Mouse (Mus musculus) cerebellum, adult 11-12 months (tissue): ENCODE measurements around the gene Plcd3.

Experiments used
- DNase-seq: peaks from one replicate; pipeline ENCODE4 v3.0.0; 2022

Gene Plcd3

DNA sequence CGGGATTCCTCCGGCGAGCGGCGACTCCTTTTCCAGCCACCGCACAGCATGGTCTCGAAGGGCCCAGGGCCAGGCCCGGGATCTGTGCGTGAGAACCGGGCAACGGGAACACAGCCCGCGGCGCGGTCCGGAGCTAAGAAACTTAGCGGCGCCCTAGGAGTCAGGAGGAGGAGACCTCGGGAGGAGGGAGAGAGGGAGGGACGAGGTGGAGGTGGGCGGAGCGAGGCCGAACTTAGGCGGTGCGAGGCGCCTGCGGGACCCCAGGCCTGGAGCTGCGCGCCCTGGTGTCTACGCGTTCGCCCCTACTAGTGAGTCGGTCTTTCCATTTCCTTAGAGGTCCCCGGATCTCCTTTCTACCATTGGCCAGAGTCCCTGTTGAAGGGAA is at the start of gene Plcd3, which contains the start of gene Acbd4:
Gene Plcd3 (minus strand): TSS at position 178 of the 385 bp plus-strand sequence.
Gene Acbd4 (plus strand): TSS at position 202 of the 385 bp plus-strand sequence.
- peak; percentile 85 for DNase-seq

DNA sequence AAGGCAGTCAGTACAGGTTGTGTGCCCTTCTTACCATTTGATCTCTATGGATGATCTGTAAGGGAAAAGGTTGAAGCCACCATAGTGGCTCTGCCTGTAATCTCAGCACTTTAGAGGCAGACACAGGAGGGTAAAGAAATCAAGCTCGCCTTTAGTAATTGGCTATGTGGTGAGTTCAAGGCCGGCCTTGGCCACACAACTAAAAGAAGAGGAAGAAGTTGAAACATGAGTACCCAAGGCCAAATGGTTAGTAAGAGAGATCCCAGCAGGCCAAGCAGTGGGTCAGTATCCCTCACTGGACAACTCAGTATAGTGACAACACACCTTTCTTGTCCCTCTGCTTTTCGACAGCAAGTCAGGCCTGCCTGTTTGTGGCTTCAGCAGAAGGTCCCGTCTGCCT is 48.3 kb upstream of the Plcd3 start:
- DNase-seq: no peak

DNA sequence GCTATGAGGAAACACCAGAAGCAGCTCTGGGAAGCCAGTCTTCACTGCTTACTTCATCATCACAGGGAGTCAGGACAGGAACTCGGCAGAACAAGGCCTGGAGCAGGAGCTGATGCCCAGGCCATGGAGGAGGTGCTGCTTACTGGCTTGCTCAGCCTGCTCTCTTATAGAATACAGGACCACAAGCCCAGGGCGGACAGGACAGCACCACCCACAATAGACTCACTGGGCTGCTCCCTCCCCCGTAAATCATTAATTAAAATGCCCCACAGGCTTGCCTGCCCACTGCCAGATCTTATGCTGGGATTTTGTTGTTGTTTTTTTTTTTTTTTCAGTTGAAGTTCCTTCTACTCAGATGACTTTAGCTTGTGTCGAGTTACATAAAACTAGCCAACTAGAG is 46.3 kb upstream of the Plcd3 start:
- DNase-seq: no peak

DNA sequence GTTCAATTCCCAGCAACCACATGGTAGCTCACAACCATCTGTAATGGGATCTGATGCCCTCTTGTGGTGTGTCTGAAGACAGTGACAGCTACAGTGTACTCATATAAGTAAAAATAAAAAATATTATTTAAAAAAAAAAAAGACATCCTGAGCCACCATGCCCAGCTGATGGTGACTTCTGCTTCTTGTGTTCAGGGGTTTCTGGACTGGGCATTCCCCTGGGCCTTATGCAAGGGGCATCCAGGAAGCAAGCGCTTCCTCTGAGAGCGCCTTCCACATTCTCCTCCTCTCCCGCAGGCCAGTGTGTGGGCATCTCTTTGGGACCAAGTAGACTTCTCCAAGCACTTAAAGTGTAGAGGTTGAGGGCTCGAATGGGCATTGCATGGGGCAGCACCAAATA is 44.9 kb upstream of the Plcd3 start:
- no peak for DNase-seq

DNA sequence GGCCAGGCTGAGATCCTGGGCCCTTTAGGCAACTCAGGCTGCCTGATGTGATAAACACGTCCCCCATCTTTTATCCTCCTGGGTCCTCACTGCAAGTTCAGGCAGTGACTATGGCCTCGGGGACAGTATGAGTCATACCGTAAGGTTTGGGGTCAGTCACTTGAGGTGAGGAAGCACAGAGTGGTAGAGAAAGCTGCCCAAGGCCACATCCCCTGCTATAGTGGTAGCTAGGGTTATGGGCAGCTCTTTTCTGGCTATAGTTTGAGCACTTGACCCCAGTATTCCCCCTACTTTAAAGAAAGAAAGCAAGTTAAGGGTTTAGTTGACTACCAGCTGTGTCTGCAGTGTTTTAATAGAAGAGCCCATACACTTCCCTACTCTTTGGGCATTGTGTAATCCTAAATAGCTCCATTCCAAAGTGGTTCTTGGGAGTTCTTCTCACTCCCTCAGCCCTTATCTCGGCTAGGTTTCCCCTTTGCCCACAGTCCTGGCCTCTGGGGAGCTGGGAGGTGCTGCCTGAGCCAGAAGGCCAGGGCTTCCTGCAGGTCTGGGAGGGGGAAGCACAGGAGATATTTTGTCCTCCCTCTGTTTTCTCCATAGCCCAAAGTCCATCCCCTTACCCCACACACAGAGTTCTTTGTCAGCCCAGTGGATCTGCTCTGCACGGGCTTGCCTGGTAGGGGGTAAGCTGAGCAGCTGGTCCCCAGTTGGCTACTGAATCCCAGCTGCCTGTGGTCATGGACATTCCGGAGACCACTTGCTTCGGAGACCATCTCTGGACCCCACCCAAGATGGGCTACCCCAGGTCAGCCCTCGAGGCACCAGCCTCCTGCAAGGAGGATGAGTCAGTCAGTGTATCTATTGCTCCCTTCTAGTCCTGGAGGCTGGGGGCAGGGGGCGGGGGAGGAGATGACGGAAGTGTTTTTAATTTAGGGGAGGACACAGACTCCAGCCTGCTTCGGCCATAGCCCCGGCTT is 43.1 kb upstream of the Plcd3 start:
- peak; percentile 40 for DNase-seq

GRCm38 (mm10) chr11:103142441-103143182 is 41.2 kb upstream of the Plcd3 start:
- DNase-seq: peak; percentile 93

GRCm38 (mm10) chr11:103141944-103142255 is 40.4 kb upstream of the Plcd3 start:
- no peak for DNase-seq

GRCm38 (mm10) chr11:103141101-103141943 is 39.9 kb upstream of the Plcd3 start:
- peak; percentile 49 for DNase-seq

- no peak for DNase-seq
These were observed 39.3 kb upstream of the Plcd3 start for GRCm38 (mm10) chr11:103140763-103141100.

DNA sequence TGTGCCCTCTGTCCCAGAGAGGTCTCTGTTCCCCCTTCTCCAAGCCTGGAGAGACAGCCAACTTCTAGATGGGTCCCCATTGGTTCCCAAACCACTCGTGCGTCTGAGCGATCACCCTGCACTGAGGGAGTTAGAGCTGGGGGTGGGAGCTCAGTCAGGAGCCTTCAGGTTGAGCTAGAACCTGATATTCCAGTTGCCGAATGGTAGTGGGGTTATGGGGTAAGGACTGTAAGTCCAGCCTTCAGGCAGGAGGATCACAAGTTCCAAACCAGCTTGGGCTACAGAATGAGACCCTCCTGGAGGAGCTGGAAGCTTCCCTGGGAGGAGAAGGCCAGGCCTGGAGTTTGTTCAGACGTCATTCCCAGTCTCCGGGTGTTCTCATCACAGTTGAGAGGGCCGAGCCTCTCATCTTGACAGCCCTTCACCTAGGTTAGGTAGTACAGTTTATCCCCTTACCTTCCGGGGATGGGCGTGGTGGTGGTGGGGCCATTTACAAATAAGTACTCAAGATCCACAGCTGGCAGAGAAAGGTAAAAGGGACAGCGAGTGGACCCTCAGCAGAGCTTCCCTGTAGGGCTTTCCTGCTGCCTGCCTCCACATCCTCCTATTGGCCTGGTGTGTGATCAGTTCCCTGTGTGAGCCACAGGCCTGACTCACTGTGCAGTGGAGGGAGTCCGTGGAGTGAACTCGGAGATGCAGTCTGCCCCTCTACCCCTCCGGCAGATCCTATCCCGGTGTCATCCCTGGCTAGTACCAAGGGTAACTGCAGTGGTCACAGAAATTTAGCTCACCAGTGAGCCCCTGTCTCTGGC is 38.7 kb upstream of the Plcd3 start:
- DNase-seq: peak; percentile 35

GRCm38 (mm10) chr11:103136039-103136577 is 34.6 kb upstream of the Plcd3 start:
- peak; percentile 41 for DNase-seq

DNA sequence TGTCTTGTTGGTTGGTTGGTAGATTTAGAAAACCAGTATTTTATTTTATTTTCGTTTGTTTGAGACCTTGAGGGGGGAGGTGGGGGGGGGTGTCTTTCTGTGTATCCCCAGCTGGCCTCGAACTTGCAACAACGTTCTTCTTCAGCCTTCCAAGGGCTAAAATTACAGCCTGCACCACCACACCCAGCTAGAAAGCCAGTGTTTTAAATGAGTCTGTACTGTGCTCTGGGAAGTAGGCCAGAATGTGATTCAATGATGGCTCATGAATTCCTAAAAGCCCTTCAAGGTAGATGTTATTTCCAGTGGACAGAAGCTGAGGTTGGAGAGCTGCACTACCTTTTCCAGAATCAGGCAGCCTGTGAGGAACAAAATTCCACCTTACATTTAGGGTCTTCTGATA is 32.8 kb upstream of the Plcd3 start:
- DNase-seq: peak; percentile 47

DNA sequence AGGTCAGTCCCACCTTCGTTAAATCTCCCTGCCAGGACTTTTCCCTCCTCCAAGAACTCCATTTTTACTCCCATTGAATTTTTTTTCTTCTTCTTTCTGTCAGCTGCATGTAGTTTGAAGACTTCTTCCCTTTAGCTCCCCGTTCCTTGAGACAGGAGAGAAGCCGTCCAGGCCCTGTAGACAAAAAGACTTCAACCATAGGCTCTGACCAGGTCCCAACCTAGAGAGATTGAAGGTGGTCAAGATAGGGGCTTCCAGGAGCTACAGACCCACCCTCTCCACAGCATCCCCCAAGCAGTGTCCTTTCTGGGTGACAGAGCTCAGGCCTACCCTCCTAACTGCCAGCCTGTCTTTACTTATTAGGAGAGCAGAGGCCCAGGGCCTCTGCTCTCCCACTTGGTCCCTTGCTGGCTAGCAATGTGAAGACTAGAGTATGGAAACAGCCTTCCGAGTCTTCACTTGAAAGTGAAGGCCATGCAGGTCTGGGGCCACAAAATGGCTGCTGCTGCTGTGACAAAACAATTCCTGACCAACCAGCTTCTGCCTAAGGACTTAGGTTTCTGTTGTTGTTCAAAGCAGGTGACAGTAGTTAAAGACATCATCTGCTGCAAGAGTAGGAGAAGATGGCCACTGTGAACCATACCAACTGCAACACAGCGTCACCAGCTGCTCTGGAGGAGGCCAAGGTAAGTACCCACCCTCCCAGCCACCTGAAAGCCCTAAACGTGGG is 32.2 kb upstream of the Plcd3 start:
- peak; percentile 62 for DNase-seq

DNA sequence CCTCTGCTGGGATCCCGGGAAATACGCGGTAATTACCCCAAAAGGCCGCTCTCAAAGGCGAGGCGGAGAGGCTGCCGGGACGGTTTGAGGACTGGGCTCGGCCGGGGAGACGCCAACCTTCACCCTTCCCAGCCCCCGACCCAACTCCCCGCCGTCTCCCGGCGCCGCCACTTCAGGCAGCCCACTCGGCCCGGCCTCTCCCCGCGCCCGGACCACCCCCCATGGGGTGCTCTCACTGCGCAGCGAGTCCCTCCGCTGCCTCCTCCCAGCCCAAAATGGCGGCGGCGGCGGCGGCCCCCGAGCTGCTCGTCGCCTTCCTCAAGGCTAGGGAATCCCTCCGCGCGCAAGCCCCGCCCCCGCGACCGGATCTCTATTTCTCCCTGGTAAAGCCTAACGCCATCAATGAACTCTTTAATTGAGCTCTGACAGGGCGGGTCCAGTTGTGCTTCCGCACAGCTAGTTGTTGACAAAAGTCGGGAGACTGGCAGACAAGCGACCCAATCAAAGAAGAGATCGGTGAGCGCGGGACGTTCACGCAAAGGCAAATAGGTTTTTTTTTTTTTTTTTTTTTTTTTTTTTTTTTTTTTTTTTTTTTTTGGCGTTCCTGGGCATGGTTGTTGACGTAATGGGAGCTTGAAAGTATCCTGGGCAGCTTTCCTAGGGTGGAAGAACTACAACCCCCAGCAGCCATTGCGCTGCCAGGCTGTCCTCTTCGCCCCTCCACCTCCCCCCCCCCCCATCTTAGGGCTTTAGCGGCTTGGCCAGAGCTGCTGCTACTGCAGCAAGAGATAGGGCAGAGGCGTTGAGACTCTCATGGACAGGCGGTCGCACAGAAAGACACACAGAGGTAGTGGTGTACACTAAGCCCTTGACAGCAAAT is 31.4 kb upstream of the Plcd3 start:
- peak; percentile 100 for DNase-seq

- peak; percentile 88 for DNase-seq
These were observed 30.5 kb upstream of the Plcd3 start, which contains the start of gene Hexim2 for GRCm38 (mm10) chr11:103131701-103132575. TSS of gene Hexim2 (plus strand) at chr11:103132429.

DNA sequence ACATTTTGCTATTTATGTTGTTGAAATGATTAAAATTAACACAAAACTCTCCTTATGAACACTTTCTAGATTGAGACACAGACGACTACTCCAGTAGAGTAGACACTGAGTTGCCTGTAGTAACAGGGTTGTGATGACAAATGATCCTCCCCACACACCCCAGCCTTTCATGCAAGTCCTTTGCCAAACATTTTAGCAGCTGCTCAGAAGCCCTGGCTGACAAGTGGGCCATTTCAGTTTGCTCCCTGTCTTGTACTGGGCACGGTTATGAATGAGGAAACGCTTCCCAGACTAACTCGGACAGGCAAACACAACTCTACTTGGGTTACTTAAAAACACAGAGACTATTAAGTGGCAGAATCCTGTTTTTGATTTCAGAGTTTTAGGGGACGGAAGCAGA is 18.9 kb upstream of the Plcd3 start:
- DNase-seq: peak; percentile 30

- DNase-seq: no peak
These were observed 18.2 kb upstream of the Plcd3 start for GRCm38 (mm10) chr11:103119609-103120008.

GRCm38 (mm10) chr11:103118866-103119265 is 17.4 kb upstream of the Plcd3 start:
- DNase-seq: no peak

DNA sequence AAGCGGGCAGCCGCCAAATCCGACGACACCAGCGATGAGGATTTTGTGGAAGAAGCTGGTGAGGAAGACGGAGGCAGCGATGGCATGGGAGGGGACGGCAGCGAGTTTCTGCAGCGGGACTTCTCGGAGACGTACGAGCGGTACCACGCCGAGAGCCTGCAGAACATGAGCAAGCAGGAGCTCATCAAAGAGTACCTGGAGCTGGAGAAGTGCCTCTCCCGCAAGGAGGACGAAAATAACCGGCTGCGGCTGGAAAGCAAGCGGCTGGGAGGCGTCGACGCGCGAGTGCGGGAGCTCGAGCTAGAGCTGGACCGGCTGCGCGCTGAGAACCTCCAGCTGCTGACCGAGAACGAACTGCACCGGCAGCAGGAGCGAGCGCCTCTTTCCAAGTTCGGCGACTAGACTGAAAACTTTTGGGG is 16.1 kb upstream of the Plcd3 start:
- peak; percentile 70 for DNase-seq
